Mouse (Mus musculus) kidney, adult 2 months (tissue): ENCODE measurements at regions not wholly inside any gene's neighbourhood (a gene's known extent, or its start where the extent isn't known, plus 50 kb on each side); places are given as distances from the start of the nearest gene placed in this dataset.

ENCODE experiments used
- CTCF ChIP-seq: fragments of 200-500 bp; conservative IDR thresholded peaks from 2 replicates; pipeline ENCODE4 v1.5.1; 2011; ENCODE audit warnings: low read depth, mild to moderate bottlenecking, control low read depth, low read length, moderate library complexity, mixed read lengths; ENCODE audit not compliant: insufficient read depth, insufficient read length
- POLR2A ChIP-seq: fragments of 200-500 bp; IDR thresholded peaks from one replicate; pipeline ENCODE4 v1.6.1; 2011; ENCODE audit warnings: low read depth, low read length, control low read depth

DNA sequence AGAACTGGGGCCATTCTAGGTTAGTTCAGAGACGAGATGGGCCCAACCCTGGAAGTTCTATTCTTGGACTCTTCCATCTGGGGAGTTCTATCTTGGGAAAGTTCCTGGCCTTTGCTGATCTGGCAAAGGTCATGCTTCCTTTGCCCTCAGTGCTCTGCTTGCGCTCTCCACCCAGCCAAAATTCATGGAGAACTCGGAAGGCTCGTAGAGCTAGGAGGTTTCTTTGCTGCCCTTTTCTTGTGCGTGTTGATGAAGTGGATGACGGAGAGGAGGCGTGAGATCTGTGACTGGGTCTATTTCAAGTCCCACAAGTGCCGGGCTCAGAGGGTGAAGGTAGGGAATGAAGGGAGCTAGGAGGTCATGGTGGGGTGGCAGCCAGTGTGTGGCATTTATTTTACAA is 282.4 kb downstream of the Kcnrg start:
- TF ChIP-seq CTCF (no peak), POLR2A (no peak)
